12 mouse cellular contexts compared by ENCODE assay signal in genomic region chr6:116468081-116468480, GRCm38 (mm10). TPM values are rescaled to one million over a fixed set of nuclear protein-coding genes. Genes with fewer than 3 reads are reported as not detected.
A peak's percentile ranks its signal among the peaks of the same experiment; 100 is the strongest.
DNase-seq lines count a peak whose midpoint lies in the region; ATAC-seq and TF ChIP-seq lines count a peak whose summit lies in the region.
"Had no signal": no experiment of that assay in that cellular context is flagged by ENCODE, and none has a peak within 500 bp of the region (broad histone marks: within the 10 kb centered on the region; RNA-seq: fewer than 3 reads in every experiment).

No protein-coding gene starts in this region.

- H3K9ac ChIP-seq in limb, embryonic 14.5 days (ENCODE audit: low read depth, low read length, severe bottlenecking): no peak overlapping the region

- no peaks in the 10 kb centered on the region for H3K36me3 ChIP-seq in limb, embryonic 14.5 days (ENCODE audit: control insufficient read depth, insufficient read depth, low read length)
- no peaks in the 10 kb centered on the region for H3K36me3 ChIP-seq in limb, embryonic 10.5 days

- TF ChIP-seq POLR2A in limb, embryonic 14.5 days (IDR thresholded peaks at IDR 0.05; ENCODE audit: borderline replicate concordance, extremely low read depth, insufficient read depth, insufficient read length): no peak

- DNase-seq in embryo, embryonic 10 days (ENCODE audit: low spot score): peak; percentile 24
- no peak for DNase-seq in embryo, embryonic 9.5 days (ENCODE audit: extremely low spot score)
- peak; percentile 26 for DNase-seq in limb, embryonic 14.5 days (ENCODE audit: low spot score)
- DNase-seq in limb, embryonic 10.5 days (ENCODE audit: low spot score): no peak
- DNase-seq in brain, adult 2 months (ENCODE audit: low read depth, low spot score): peak; percentile 29
- DNase-seq in cerebellum, adult 9-11 months: no peak
- DNase-seq in left cerebral cortex, adult 8-10 months (ENCODE audit: low spot score in 2 of 2): no peak
- DNase-seq: cerebellum, adult 2 months had no signal

- no peak overlapping the region for H3K27ac ChIP-seq in limb, embryonic 14.5 days (replicated peaks; ENCODE audit: low read depth, low read length)
- no peak overlapping the region for H3K27ac ChIP-seq in limb, embryonic 10.5 days

- no peak for ATAC-seq in limb, embryonic 14.5 days (ENCODE audit: low FRiP score, low read depth)
- ATAC-seq in monocyte, adult 5-6 weeks (replicated peaks; ENCODE audit: insufficient number of reproducible peaks, low FRiP score, low TSS enrichment, poor library complexity, severe bottlenecking): peak; percentile 89
- ATAC-seq: activated CD4-positive, CD25-positive, alpha-beta regulatory T cell, adult 4 months had no signal

- no peaks in the 10 kb centered on the region for H3K4me1 ChIP-seq in limb, embryonic 14.5 days (ENCODE audit: control insufficient read depth, insufficient read depth, low read length)
- H3K4me1 ChIP-seq in limb, embryonic 10.5 days: no peaks in the 10 kb centered on the region

- H3K27me3 ChIP-seq in limb, embryonic 14.5 days (ENCODE audit: control insufficient read depth, insufficient read depth, low read length): no peaks in the 10 kb centered on the region
- H3K27me3 ChIP-seq in limb, embryonic 10.5 days (ENCODE audit: low read depth, poor library complexity, severe bottlenecking): no peaks in the 10 kb centered on the region

- H3K4me2 ChIP-seq in limb, embryonic 14.5 days (replicated peaks; ENCODE audit: low read depth, low read length, severe bottlenecking): no peak overlapping the region

- H3K4me3 ChIP-seq in limb, embryonic 14.5 days (replicated peaks; ENCODE audit: low read length): no peak overlapping the region
- no peak overlapping the region for H3K4me3 ChIP-seq in limb, embryonic 10.5 days
- H3K4me3 ChIP-seq: erythroblast, embryonic 14.5 days had no signal

- no peaks in the 10 kb centered on the region for H3K9me3 ChIP-seq in limb, embryonic 14.5 days (ENCODE audit: control insufficient read depth, low read length)
- no peaks in the 10 kb centered on the region for H3K9me3 ChIP-seq in limb, embryonic 10.5 days (replicated peaks)

- WGBS in limb, embryonic 14.5 days: 25% methylated on average over 3 of the region's 3 CpGs
- 35% methylated on average over 3 of the region's 3 CpGs for WGBS in limb, embryonic 10.5 days

RNA-seq across cellular contexts. Expression of gene Alox5, which starts 7.1 kb away (rescaled TPM):
- 1.6 and 2.0 TPM in 2 replicates for polyA plus RNA-seq in limb, embryonic 14.5 days (2012; rRNA removed)
- 3.9 and 4.1 TPM in 2 replicates for polyA plus RNA-seq in limb, embryonic 14.5 days (2014; fragmentation: Nextera tagmentation; extraction: Ambion mirVana)
- polyA plus RNA-seq in limb, embryonic 10.5 days (2016; fragmentation: Nextera tagmentation; extraction: Ambion mirVana): 0.84 and 0.86 TPM in 2 replicates
- 43.3 to 92.8 TPM (median 76.9 TPM) in 3 replicates for total RNA-seq in monocyte, adult 5-6 weeks (2017)
- 1 to 10 TPM; 1.2 to 3.3 (median 1.8) TPM for total RNA-seq in left cerebral cortex, adult 8-10 months (2022)
- polyA plus RNA-seq: activated CD4-positive, CD25-positive, alpha-beta regulatory T cell, adult 4 months had no signal

RNA-seq across cellular contexts. Expression of gene Olfr211, which starts 20.8 kb away (rescaled TPM):
- not detected in 2 replicates for polyA plus RNA-seq in limb, embryonic 14.5 days (2012; rRNA removed)
- polyA plus RNA-seq in limb, embryonic 14.5 days (2014; fragmentation: Nextera tagmentation; extraction: Ambion mirVana): not detected in 2 replicates
- not detected in 2 replicates for polyA plus RNA-seq in limb, embryonic 10.5 days (2016; fragmentation: Nextera tagmentation; extraction: Ambion mirVana)
- not detected in 3 replicates for total RNA-seq in monocyte, adult 5-6 weeks (2017)
- total RNA-seq in left cerebral cortex, adult 8-10 months (2022): not detected
- total RNA-seq: left cerebral cortex, postnatal 10 days had no signal
- polyA plus RNA-seq: activated CD4-positive, CD25-positive, alpha-beta regulatory T cell, adult 4 months; cerebellum, adult 2 months; erythroblast, embryonic 14.5 days had no signal

RNA-seq across cellular contexts. Expression of gene Olfr212, which starts 38.2 kb away (rescaled TPM):
- polyA plus RNA-seq in limb, embryonic 14.5 days (2012; rRNA removed): 0.03 TPM in 1 of 2 replicates, not detected in the other
- polyA plus RNA-seq in limb, embryonic 14.5 days (2014; fragmentation: Nextera tagmentation; extraction: Ambion mirVana): not detected in 2 replicates
- not detected in 2 replicates for polyA plus RNA-seq in limb, embryonic 10.5 days (2016; fragmentation: Nextera tagmentation; extraction: Ambion mirVana)
- not detected in 3 replicates for total RNA-seq in monocyte, adult 5-6 weeks (2017)
- under 1 TPM in 2 of 4 experiments, not detected in 2; 0.11 to 0.13 TPM for total RNA-seq in left cerebral cortex, adult 8-10 months (2022)
- total RNA-seq: left cerebral cortex, postnatal 10 days had no signal
- polyA plus RNA-seq: activated CD4-positive, CD25-positive, alpha-beta regulatory T cell, adult 4 months; erythroblast, embryonic 14.5 days had no signal

Comparison
In these comparisons a context has a peak if more than half of its experiments do, and no peak if none do; other contexts are left out.
1. DNase-seq: peak in embryo, embryonic 10 days (single experiment), limb, embryonic 14.5 days (single experiment) and brain, adult 2 months (single experiment); none in embryo, embryonic 9.5 days (single experiment), limb, embryonic 10.5 days (single experiment), cerebellum, adult 9-11 months (single experiment) and left cerebral cortex, adult 8-10 months (0 of 2).
2. RNA of gene Alox5, which starts 7.1 kb away (total RNA-seq): 43.3 to 92.8 TPM in monocyte, adult 5-6 weeks; 1.2 to 3.3 TPM in left cerebral cortex, adult 8-10 months; every median in the first group is over 10 times any median in the second.